Mouse (Mus musculus) MN1 (cell line): ENCODE data around the gene Runx1.

ENCODE experiments used
- DNase-seq: peaks from one replicate; pipeline ENCODE4 v3.0.0-alpha.2; 2016; ENCODE audit warnings: low spot score

Runx1 gene

GRCm38 (mm10) chr16:92566146-92566545, 259.8 kb downstream of the Runx1 start:
- DNase-seq = no peak

GRCm38 (mm10) chr16:92565708-92566107, 260.2 kb downstream of the Runx1 start:
- peak; percentile 74 for DNase-seq

GRCm38 (mm10) chr16:92565291-92565690, 260.7 kb downstream of the Runx1 start:
- peak; percentile 48 for DNase-seq

- DNase-seq = no peak
Measured at GRCm38 (mm10) chr16:92555051-92555450, 270.9 kb downstream of the Runx1 start.

- DNase-seq = peak; percentile 43
Measured at GRCm38 (mm10) chr16:92552858-92553257, 273.1 kb downstream of the Runx1 start.

GRCm38 (mm10) chr16:92552106-92552382, 273.9 kb downstream of the Runx1 start:
- no peak for DNase-seq
